In genomic region chr1:157039016-157039835, GRCm38 (mm10) we compare ENCODE assay signal across 8 mouse cellular contexts.
DNase-seq lines count a peak whose midpoint lies in the region; ATAC-seq and TF ChIP-seq lines count a peak whose summit lies in the region.

No protein-coding gene starts in this region.

- dilution Hi-C loops in CH12.LX (cut with MboI; ENCODE audit: extremely low pct_ligation_motif_present, extremely low pct_unique_long_range_greater_than_20kb, low sequenced_read_pairs): no loop called here

- H3K4me3 ChIP-seq in CH12.LX (replicated peaks in 1 of 3; ENCODE audit: low read depth in 2 of 3, low read length in 2 of 3, poor library complexity in 1 of 3): no peak overlapping the region
- peak overlapping the region; percentile 4 to 18; a peak in 2 of 4 replicates for H3K4me3 ChIP-seq in heart, embryonic 14.5 days (ENCODE audit: control insufficient read depth in 1 of 2, insufficient read depth in 1 of 2, low read depth in 1 of 2, low read length in 2 of 2)
- no peak overlapping the region; the same call in 1 of the 2 replicates for H3K4me3 ChIP-seq in macrophage (ENCODE audit: inconsistent target)

- no peak for DNase-seq in CH12.LX (ENCODE audit: extremely low read depth)
- peak; percentile 38 for DNase-seq in adrenal gland, adult 18-20 months (ENCODE audit: low spot score in 2 of 2)
- peak; percentile 56 for DNase-seq in embryo, embryonic 9.5 days (ENCODE audit: extremely low spot score)
- DNase-seq in left cerebral cortex, postnatal 10 days (ENCODE audit: extremely low spot score in 1 of 2, low spot score in 2 of 2): peak; percentile 73 to 87
- DNase-seq in right cerebral cortex, postnatal 10 days (ENCODE audit: low spot score in 2 of 2): peak; percentile 89
- no peak for DNase-seq in urinary bladder, postnatal 36 days (ENCODE audit: low spot score in 2 of 2)

- peak; percentile 74 for ATAC-seq in heart, embryonic 14.5 days (ENCODE audit: insufficient number of reproducible peaks, insufficient read depth, low FRiP score, low read depth)

- TF ChIP-seq POLR2A in CH12.LX (IDR thresholded peaks at IDR 0.05; ENCODE audit: low read depth, low read length): peak; percentile 47

- WGBS in heart, embryonic 14.5 days: 5% methylated on average over 14 of the region's 14 CpGs
- 11% methylated on average over 11 of the region's 14 CpGs for WGBS in macrophage (ENCODE audit: missing documents)

- peaks cover 21% of the 10 kb centered on the region for H3K9me3 ChIP-seq in CH12.LX (replicated peaks; ENCODE audit: low read length)
- 0 out of 2 replicates have a peak, but pooled peaks cover 3% of the 10 kb centered on the region for H3K9me3 ChIP-seq in heart, embryonic 14.5 days (ENCODE audit: control insufficient read depth, low read length)

- peak overlapping the region; percentile 88 for H3K9ac ChIP-seq in CH12.LX (ENCODE audit: insufficient read depth, low read depth)
- H3K9ac ChIP-seq in heart, embryonic 14.5 days (ENCODE audit: low read length): peak overlapping the region; percentile 31; the same call in 1 of the 2 replicates

- no peaks in the 10 kb centered on the region for H3K36me3 ChIP-seq in CH12.LX (replicated peaks in 1 of 2; ENCODE audit: control insufficient read depth in 1 of 2, insufficient read depth in 1 of 2, low read length in 1 of 2)
- H3K36me3 ChIP-seq in heart, embryonic 14.5 days (ENCODE audit: control insufficient read depth, insufficient read depth, low read length): no peaks in the 10 kb centered on the region
- no peaks in the 10 kb centered on the region for H3K36me3 ChIP-seq in macrophage (ENCODE audit: inconsistent target)

- H3K27me3 ChIP-seq in CH12.LX (replicated peaks): no peaks in the 10 kb centered on the region
- H3K27me3 ChIP-seq in heart, embryonic 14.5 days (ENCODE audit: control insufficient read depth, insufficient read depth, low read length): no peaks in the 10 kb centered on the region

- H3K79me2 ChIP-seq in CH12.LX (replicated peaks; ENCODE audit: control insufficient read depth, extremely low read depth, insufficient read depth, poor library complexity, severe bottlenecking) (no peaks in the 10 kb centered on the region), macrophage (ENCODE audit: inconsistent target) (no peaks in the 10 kb centered on the region)

- no peak for TF ChIP-seq RAD21 in CH12.LX (IDR thresholded peaks at IDR 0.05; ENCODE audit: low read depth, low read length)

- peaks cover 22 to 61% of the 10 kb centered on the region in 2 experiments for H3K4me1 ChIP-seq in CH12.LX (ENCODE audit: control insufficient read depth in 1 of 2, insufficient read depth in 2 of 2)
- H3K4me1 ChIP-seq in heart, embryonic 14.5 days (ENCODE audit: control insufficient read depth in 2 of 2, insufficient read depth in 2 of 2, low read length in 2 of 2): peaks cover 16 to 36% of the 10 kb centered on the region in 2 experiments

- H3K4me2 ChIP-seq in CH12.LX (ENCODE audit: insufficient read depth, low read depth, poor library complexity, severe bottlenecking): peak overlapping the region; percentile 60
- H3K4me2 ChIP-seq in heart, embryonic 14.5 days (ENCODE audit: low read length): peak overlapping the region; percentile 56

- intact Hi-C loops in left cerebral cortex, postnatal 10 days (cut with DNase I): no loop called here

- in situ Hi-C loops in CH12.LX (cut with MboI; ENCODE audit: low pct_ligation_motif_present, low pct_unique_long_range_greater_than_20kb, low sequenced_read_pairs): no loop called here

- TF ChIP-seq CTCF in CH12.LX (conservative IDR thresholded peaks at IDR 0.05 in 1 of 2, IDR thresholded peaks at IDR 0.05 in 1 of 2; ENCODE audit: low read depth in 2 of 2, low read length in 2 of 2): no peak

- H3K27ac ChIP-seq in CH12.LX (ENCODE audit: insufficient read depth, low read depth) (peak overlapping the region; percentile 98), macrophage (peak overlapping the region; percentile 65)
- H3K27ac ChIP-seq in heart, embryonic 14.5 days (replicated peaks in 1 of 2; ENCODE audit: control insufficient read depth in 1 of 2, insufficient read depth in 1 of 2, low read depth in 2 of 2, low read length in 2 of 2): peak overlapping the region; percentile 74 to 87

- TF ChIP-seq EP300 in CH12.LX (IDR thresholded peaks at IDR 0.05; ENCODE audit: low read length): no peak

TF ChIP-seq in CH12.LX, 34 proteins besides CTCF, POLR2A, EP300 and RAD21:
- TF ChIP-seq CHD2 (IDR thresholded peaks at IDR 0.05; ENCODE audit: low read length) (peak; percentile 69; the same call in 1 of the 2 replicates), TCF12 (IDR thresholded peaks at IDR 0.05; ENCODE audit: low read depth, low read length) (peak; percentile 48; the same call in 1 of the 2 replicates), BHLHE40 (IDR thresholded peaks at IDR 0.05; ENCODE audit: low read depth, low read length) (peak; percentile 48; the same call in 1 of the 2 replicates), MXI1 (IDR thresholded peaks at IDR 0.05; ENCODE audit: low read depth, low read length) (peak; percentile 30; the same call in 1 of the 2 replicates), MYC (IDR thresholded peaks at IDR 0.05; ENCODE audit: low read depth, low read length) (peak; percentile 53; the same call in 1 of the 2 replicates), MAX (IDR thresholded peaks at IDR 0.05; ENCODE audit: low read length) (peak; percentile 51; the same call in 1 of the 2 replicates), SMC3 (IDR thresholded peaks at IDR 0.05; ENCODE audit: low read depth, low read length) (0 out of 2 replicates have a peak, but pooled peaks have one; percentile 2), TBP (conservative IDR thresholded peaks at IDR 0.05; ENCODE audit: low read depth, low read length) (0 out of 2 replicates have a peak, but pooled peaks have one; percentile 51), JUND (conservative IDR thresholded peaks at IDR 0.05; ENCODE audit: low read depth, low read length) (no peak), MAZ (IDR thresholded peaks at IDR 0.05; ENCODE audit: low read depth, low read length) (peak; percentile 64; the same call in 1 of the 2 replicates), GABPA (IDR thresholded peaks at IDR 0.05; ENCODE audit: insufficient replicate concordance, low read depth, low read length) (no peak), UBTF (IDR thresholded peaks at IDR 0.05; ENCODE audit: low read depth, low read length) (no peak), PAX5 (IDR thresholded peaks at IDR 0.05; ENCODE audit: low read length) (no peak), SIN3A (IDR thresholded peaks at IDR 0.05; ENCODE audit: low read length) (peak; percentile 7; the same call in 1 of the 2 replicates), MEF2A (IDR thresholded peaks at IDR 0.05; ENCODE audit: borderline replicate concordance, low read depth, low read length) (0 out of 2 replicates have a peak, but pooled peaks have one; percentile 24)

Comparison
In these comparisons a context has a peak if more than half of its experiments do, and no peak if none do; other contexts are left out.
1. DNase-seq: peak in adrenal gland, adult 18-20 months (2 of 2), embryo, embryonic 9.5 days (single experiment), left cerebral cortex, postnatal 10 days (2 of 2) and right cerebral cortex, postnatal 10 days (2 of 2); none in CH12.LX (single experiment) and urinary bladder, postnatal 36 days (0 of 2).
2. H3K4me3 ChIP-seq: peak in heart, embryonic 14.5 days (2 of 2); none in CH12.LX (0 of 3) and macrophage (single experiment).
3. Peak in every context shown above with its lines, with median percentiles within 50 percentile points of each other: H3K27ac ChIP-seq.